Mouse (Mus musculus) left cerebral cortex, postnatal 10 days (tissue): ENCODE results near the gene Clpsl2. TPM values are rescaled to one million over a fixed set of nuclear protein-coding genes. Genes with fewer than 3 reads are reported as not detected.
A peak's percentile ranks its signal among the peaks of the same experiment; 100 is the strongest.

ENCODE experiments used
- DNase-seq, 2 experiments: peaks; one replicate each; pipeline ENCODE4 v3.0.0; 2021 to 2022; ENCODE audit warnings: low spot score in 2 of 2, mixed read lengths in 1 of 2; ENCODE audit errors: extremely low spot score in 1 of 2
- intact Hi-C: fragments of 180-260 bp; cut with DNase I; formaldehyde crosslinking; loops from one replicate; pipeline ENCODE4 v1.15.1; 2025
- total RNA-seq, 2 experiments: library from RNA; stranded (reverse); gene quantifications; 2 replicates each; pipeline ENCODE4 v1.2.3; 2021

Gene Clpsl2
- not detected for total RNA-seq

- intact Hi-C loops, result no loop called here
- DNase-seq, result no peak
Observed at GRCm38 (mm10) chr17:28549111-28549510, at the start of gene Clpsl2. Gene Clpsl2 (plus strand): TSS chr17:28549411.

GRCm38 (mm10) chr17:28500465-28500864 is 48.7 kb upstream of the Clpsl2 start:
- DNase-seq, result no peak

GRCm38 (mm10) chr17:28502196-28502821 is 46.9 kb upstream of the Clpsl2 start:
- intact Hi-C loops, result no loop called here
- no peak for DNase-seq

More at GRCm38 (mm10) chr17:28500465-28500864, 48.7 kb upstream of the Clpsl2 start:
- intact Hi-C loops, result no loop called here

- DNase-seq, result no peak
- intact Hi-C loops, result no loop called here
Observed at GRCm38 (mm10) chr17:28504182-28504581, 45.0 kb upstream of the Clpsl2 start.

- intact Hi-C loops, result no loop called here
- DNase-seq, result no peak
Observed at GRCm38 (mm10) chr17:28505591-28505990, 43.6 kb upstream of the Clpsl2 start.

GRCm38 (mm10) chr17:28506895-28507294 is 42.3 kb upstream of the Clpsl2 start:
- DNase-seq, result no peak
- intact Hi-C loops, result no loop called here

GRCm38 (mm10) chr17:28507496-28507895 is 41.7 kb upstream of the Clpsl2 start:
- intact Hi-C loops, result no loop called here
- no peak for DNase-seq

GRCm38 (mm10) chr17:28510445-28511342 is 38.5 kb upstream of the Clpsl2 start:
- peak in 1 of 2 experiments; percentile 39 for DNase-seq
- intact Hi-C loops, result no loop called here

GRCm38 (mm10) chr17:28511616-28512541 is 37.3 kb upstream of the Clpsl2 start:
- intact Hi-C loops, result no loop called here
- DNase-seq, result no peak

GRCm38 (mm10) chr17:28512696-28513095 is 36.5 kb upstream of the Clpsl2 start:
- intact Hi-C loops, result no loop called here
- DNase-seq, result peak in 1 of 2 experiments; percentile 30

GRCm38 (mm10) chr17:28513337-28513736 is 35.9 kb upstream of the Clpsl2 start:
- intact Hi-C loops, result no loop called here
- no peak for DNase-seq

- DNase-seq, result no peak
- intact Hi-C loops, result no loop called here
Observed at GRCm38 (mm10) chr17:28513844-28514243, 35.4 kb upstream of the Clpsl2 start.

- intact Hi-C loops, result no loop called here
- no peak for DNase-seq
Observed at GRCm38 (mm10) chr17:28514555-28514954, 34.7 kb upstream of the Clpsl2 start.

GRCm38 (mm10) chr17:28515431-28516341 is 33.5 kb upstream of the Clpsl2 start:
- intact Hi-C loops, result no loop called here
- peak in 1 of 2 experiments; percentile 39 for DNase-seq

GRCm38 (mm10) chr17:28516881-28517280 is 32.3 kb upstream of the Clpsl2 start:
- intact Hi-C loops, result no loop called here
- DNase-seq, result no peak

GRCm38 (mm10) chr17:28517441-28517955 is 31.7 kb upstream of the Clpsl2 start, which contains the start of gene Fkbp5:
Gene Fkbp5 (minus strand): TSS chr17:28517527.
- intact Hi-C loops, result no loop called here
- peak; percentile 59 to 77 for DNase-seq

- peak; percentile 79 to 93 for DNase-seq
- intact Hi-C loops, result no loop called here
Observed at GRCm38 (mm10) chr17:28517956-28518614, 31.1 kb upstream of the Clpsl2 start.
